Mouse (Mus musculus): ENCODE results near the gene Chd2. TPM values are rescaled to one million over a fixed set of nuclear protein-coding genes. Genes with fewer than 3 reads are reported as not detected.
A peak's percentile ranks its signal among the peaks of the same experiment; 100 is the strongest.
"Not testable (repeated sequence)": the region's sequence is repeated elsewhere in the genome, so short reads cannot be mapped to it uniquely, and the experiment has no call there.

The Chd2 gene
- polyA plus RNA-seq, 1 experiment from 2014 or later, result 40.2 TPM

GRCm38 (mm10) chr7:73532139-73532538, 9.5 kb downstream of the Chd2 start:
- no peak overlapping the region for H3K4me3 ChIP-seq (ENCODE audit: low read depth, low read length)
- no peak overlapping the region for H3K4me2 ChIP-seq (ENCODE audit: low read length)
- peak overlapping the region; percentile 36; the same call in 1 of the 2 replicates for H3K27ac ChIP-seq (ENCODE audit: low read depth, low read length)
- peaks cover 22% of the 10 kb centered on the region; the same call in 1 of the 2 replicates for H3K36me3 ChIP-seq (ENCODE audit: control insufficient read depth, insufficient read depth, low read length)
- H3K4me1 ChIP-seq (ENCODE audit: control insufficient read depth, insufficient read depth, low read length), result peaks cover 38% of the 10 kb centered on the region
- H3K9me3 ChIP-seq (replicated peaks; ENCODE audit: control insufficient read depth, low read length), result no peaks in the 10 kb centered on the region
- ATAC-seq (no peak), DNase-seq (ENCODE audit: low spot score) (no peak)
- 82% methylated on average over 3 of the region's 3 CpGs for WGBS
- H3K9ac ChIP-seq (ENCODE audit: low read length), result no peak overlapping the region
- H3K27me3 ChIP-seq (replicated peaks; ENCODE audit: control insufficient read depth, insufficient read depth, low read length), result no peaks in the 10 kb centered on the region

GRCm38 (mm10) chr7:73531506-73532093, 10.0 kb downstream of the Chd2 start:
- peaks cover 34% of the 10 kb centered on the region for H3K4me1 ChIP-seq (ENCODE audit: control insufficient read depth, insufficient read depth, low read length)
- ATAC-seq, result no peak
- no peaks in the 10 kb centered on the region for H3K9me3 ChIP-seq (replicated peaks; ENCODE audit: control insufficient read depth, low read length)
- DNase-seq (ENCODE audit: low spot score), result no peak
- no peaks in the 10 kb centered on the region for H3K27me3 ChIP-seq (replicated peaks; ENCODE audit: control insufficient read depth, insufficient read depth, low read length)
- H3K4me2 ChIP-seq (ENCODE audit: low read length), result no peak overlapping the region
- H3K36me3 ChIP-seq (ENCODE audit: control insufficient read depth, insufficient read depth, low read length), result peaks cover 22% of the 10 kb centered on the region; the same call in 1 of the 2 replicates
- WGBS, result 68% methylated on average over 7 of the region's 7 CpGs
- H3K27ac ChIP-seq (ENCODE audit: low read depth, low read length), result 0 out of 2 replicates have a peak overlapping the region, but pooled peaks have one; percentile 36
- H3K4me3 ChIP-seq (ENCODE audit: low read depth, low read length), result no peak overlapping the region
- H3K9ac ChIP-seq (ENCODE audit: low read length), result no peak overlapping the region

- WGBS, result 84% methylated on average over 5 of the region's 5 CpGs
- no peaks in the 10 kb centered on the region for H3K9me3 ChIP-seq (replicated peaks; ENCODE audit: control insufficient read depth, low read length)
- DNase-seq (ENCODE audit: low spot score) (no peak), ATAC-seq (no peak)
- no peak overlapping the region for H3K27ac ChIP-seq (ENCODE audit: low read depth, low read length)
- no peaks in the 10 kb centered on the region for H3K27me3 ChIP-seq (replicated peaks; ENCODE audit: control insufficient read depth, insufficient read depth, low read length)
- H3K36me3 ChIP-seq (ENCODE audit: control insufficient read depth, insufficient read depth, low read length), result peaks cover 22% of the 10 kb centered on the region; the same call in 1 of the 2 replicates
- no peak overlapping the region for H3K9ac ChIP-seq (ENCODE audit: low read length)
- no peak overlapping the region for H3K4me2 ChIP-seq (ENCODE audit: low read length)
- H3K4me3 ChIP-seq (ENCODE audit: low read depth, low read length), result no peak overlapping the region
- peaks cover 29% of the 10 kb centered on the region for H3K4me1 ChIP-seq (ENCODE audit: control insufficient read depth, insufficient read depth, low read length)
These were observed 10.8 kb downstream of the Chd2 start for GRCm38 (mm10) chr7:73530846-73531245.

- Histone ChIP-seq H3K9me3 (replicated peaks; ENCODE audit: control insufficient read depth, low read length) (no peaks in the 10 kb centered on the region), H3K27ac (ENCODE audit: low read depth, low read length) (no peak overlapping the region), H3K36me3 (ENCODE audit: control insufficient read depth, insufficient read depth, low read length) (peaks cover 22% of the 10 kb centered on the region; the same call in 1 of the 2 replicates), H3K4me1 (ENCODE audit: control insufficient read depth, insufficient read depth, low read length) (peaks cover 22% of the 10 kb centered on the region), H3K9ac (ENCODE audit: low read length) (no peak overlapping the region), H3K4me2 (ENCODE audit: low read length) (no peak overlapping the region), H3K27me3 (replicated peaks; ENCODE audit: control insufficient read depth, insufficient read depth, low read length) (no peaks in the 10 kb centered on the region), H3K4me3 (ENCODE audit: low read depth, low read length) (no peak overlapping the region)
- DNase-seq (ENCODE audit: low spot score) (no peak), ATAC-seq (no peak)
- WGBS, result 89% methylated on average over 5 of the region's 5 CpGs
These were observed 11.5 kb downstream of the Chd2 start for GRCm38 (mm10) chr7:73530164-73530563.

- Histone ChIP-seq H3K36me3 (ENCODE audit: control insufficient read depth, insufficient read depth, low read length) (peaks cover 19% of the 10 kb centered on the region; the same call in 1 of the 2 replicates), H3K4me2 (ENCODE audit: low read length) (no peak overlapping the region), H3K9ac (ENCODE audit: low read length) (no peak overlapping the region), H3K27ac (ENCODE audit: low read depth, low read length) (no peak overlapping the region), H3K27me3 (replicated peaks; ENCODE audit: control insufficient read depth, insufficient read depth, low read length) (no peaks in the 10 kb centered on the region), H3K4me1 (ENCODE audit: control insufficient read depth, insufficient read depth, low read length) (peaks cover 26% of the 10 kb centered on the region), H3K9me3 (replicated peaks; ENCODE audit: control insufficient read depth, low read length) (no peaks in the 10 kb centered on the region), H3K4me3 (ENCODE audit: low read depth, low read length) (no peak overlapping the region)
- DNase-seq (ENCODE audit: low spot score), result no peak
- 88% methylated on average over 6 of the region's 6 CpGs for WGBS
- ATAC-seq, result no peak
These were observed 12.4 kb downstream of the Chd2 start for GRCm38 (mm10) chr7:73529261-73529660.

GRCm38 (mm10) chr7:73528377-73528894, 13.2 kb downstream of the Chd2 start:
- not testable (repeated sequence) for H3K27me3 ChIP-seq (replicated peaks; ENCODE audit: control insufficient read depth, insufficient read depth, low read length); H3K27ac ChIP-seq (ENCODE audit: low read depth, low read length); H3K4me3 ChIP-seq (ENCODE audit: low read depth, low read length); ATAC-seq; H3K9ac ChIP-seq (ENCODE audit: low read length); DNase-seq (ENCODE audit: low spot score); H3K4me2 ChIP-seq (ENCODE audit: low read length); H3K9me3 ChIP-seq (replicated peaks; ENCODE audit: control insufficient read depth, low read length)
- 91% methylated on average over 7 of the region's 7 CpGs for WGBS
- peaks cover 14% of the 10 kb centered on the region; the same call in 1 of the 2 replicates for H3K36me3 ChIP-seq (ENCODE audit: control insufficient read depth, insufficient read depth, low read length)
- peaks cover 18% of the 10 kb centered on the region for H3K4me1 ChIP-seq (ENCODE audit: control insufficient read depth, insufficient read depth, low read length)

GRCm38 (mm10) chr7:73527225-73527624, 14.4 kb downstream of the Chd2 start:
- Histone ChIP-seq H3K4me1 (ENCODE audit: control insufficient read depth, insufficient read depth, low read length) (peaks cover 12% of the 10 kb centered on the region), H3K9me3 (replicated peaks; ENCODE audit: control insufficient read depth, low read length) (no peaks in the 10 kb centered on the region), H3K27me3 (replicated peaks; ENCODE audit: control insufficient read depth, insufficient read depth, low read length) (no peaks in the 10 kb centered on the region), H3K4me2 (ENCODE audit: low read length) (no peak overlapping the region), H3K27ac (ENCODE audit: low read depth, low read length) (no peak overlapping the region), H3K9ac (ENCODE audit: low read length) (no peak overlapping the region), H3K36me3 (ENCODE audit: control insufficient read depth, insufficient read depth, low read length) (peaks cover 14% of the 10 kb centered on the region; the same call in 1 of the 2 replicates), H3K4me3 (ENCODE audit: low read depth, low read length) (no peak overlapping the region)
- WGBS, result 91% methylated on average over 4 of the region's 4 CpGs
- ATAC-seq (no peak), DNase-seq (ENCODE audit: low spot score) (no peak)

- 32% methylated on average over 9 of the region's 9 CpGs for WGBS
- H3K36me3 ChIP-seq (ENCODE audit: control insufficient read depth, insufficient read depth, low read length), result peaks cover 22% of the 10 kb centered on the region
- H3K4me3 ChIP-seq (ENCODE audit: low read depth, low read length), result no peak overlapping the region
- H3K4me1 ChIP-seq (ENCODE audit: control insufficient read depth, insufficient read depth, low read length), result peaks cover 3% of the 10 kb centered on the region; the same call in 1 of the 2 replicates
- ATAC-seq, result peak; percentile 77
- no peak overlapping the region for H3K4me2 ChIP-seq (ENCODE audit: low read length)
- H3K9me3 ChIP-seq (replicated peaks; ENCODE audit: control insufficient read depth, low read length), result no peaks in the 10 kb centered on the region
- DNase-seq (ENCODE audit: low spot score), result peak; percentile 91
- H3K27me3 ChIP-seq (replicated peaks; ENCODE audit: control insufficient read depth, insufficient read depth, low read length), result no peaks in the 10 kb centered on the region
- peak overlapping the region; percentile 86 for H3K27ac ChIP-seq (ENCODE audit: low read depth, low read length)
- peak overlapping the region; percentile 18; the same call in 1 of the 2 replicates for H3K9ac ChIP-seq (ENCODE audit: low read length)
These were observed 17.1 kb downstream of the Chd2 start for GRCm38 (mm10) chr7:73524454-73524952.
